Mouse (Mus musculus) kidney, adult 11 months (tissue): Measurements from ENCODE around the gene Prr12.
"Not testable (repeated sequence)": the region's sequence is repeated elsewhere in the genome, so short reads cannot be mapped to it uniquely, and the experiment has no call there.

Experiments
- DNase-seq: peaks from one replicate; pipeline ENCODE4 v3.0.0; 2022

The Prr12 gene

DNA sequence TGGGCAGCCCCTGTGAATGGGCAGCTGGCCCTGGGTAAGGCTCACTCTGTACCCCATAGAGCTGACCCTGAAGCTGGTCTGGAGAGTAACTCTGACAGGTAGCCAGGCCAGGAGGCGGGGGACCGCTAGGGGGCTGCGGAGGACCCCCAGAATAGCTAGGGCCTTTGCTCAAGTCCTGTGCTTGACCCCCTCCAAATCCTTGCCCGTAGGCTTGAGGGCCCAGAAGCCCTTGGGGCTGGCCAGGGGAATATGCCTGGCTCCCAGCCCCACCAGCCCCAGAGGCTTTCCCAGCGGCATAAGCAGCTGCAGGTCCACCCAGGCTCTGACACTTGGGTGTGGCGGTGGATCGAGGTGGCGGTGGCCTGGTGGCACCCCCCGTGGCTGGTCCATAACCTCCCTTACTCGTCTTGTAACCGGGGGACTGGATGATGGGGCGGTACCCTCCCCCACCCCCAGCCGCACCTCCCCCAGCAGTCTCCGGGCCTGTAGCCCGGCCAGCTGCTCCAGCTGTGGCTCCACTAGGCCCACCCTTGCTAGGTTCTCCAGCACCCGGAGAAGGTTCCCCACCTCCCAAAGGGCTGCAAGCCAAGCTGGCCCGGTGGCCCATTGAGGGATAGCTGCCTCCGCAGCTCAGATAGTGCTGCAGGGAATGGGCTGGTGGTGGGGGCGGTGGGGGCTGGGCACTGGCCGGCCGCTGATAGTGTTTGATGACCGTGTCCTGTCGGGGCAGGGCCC lies 3.6 kb downstream of the Prr12 start:
- no peak for DNase-seq

DNA sequence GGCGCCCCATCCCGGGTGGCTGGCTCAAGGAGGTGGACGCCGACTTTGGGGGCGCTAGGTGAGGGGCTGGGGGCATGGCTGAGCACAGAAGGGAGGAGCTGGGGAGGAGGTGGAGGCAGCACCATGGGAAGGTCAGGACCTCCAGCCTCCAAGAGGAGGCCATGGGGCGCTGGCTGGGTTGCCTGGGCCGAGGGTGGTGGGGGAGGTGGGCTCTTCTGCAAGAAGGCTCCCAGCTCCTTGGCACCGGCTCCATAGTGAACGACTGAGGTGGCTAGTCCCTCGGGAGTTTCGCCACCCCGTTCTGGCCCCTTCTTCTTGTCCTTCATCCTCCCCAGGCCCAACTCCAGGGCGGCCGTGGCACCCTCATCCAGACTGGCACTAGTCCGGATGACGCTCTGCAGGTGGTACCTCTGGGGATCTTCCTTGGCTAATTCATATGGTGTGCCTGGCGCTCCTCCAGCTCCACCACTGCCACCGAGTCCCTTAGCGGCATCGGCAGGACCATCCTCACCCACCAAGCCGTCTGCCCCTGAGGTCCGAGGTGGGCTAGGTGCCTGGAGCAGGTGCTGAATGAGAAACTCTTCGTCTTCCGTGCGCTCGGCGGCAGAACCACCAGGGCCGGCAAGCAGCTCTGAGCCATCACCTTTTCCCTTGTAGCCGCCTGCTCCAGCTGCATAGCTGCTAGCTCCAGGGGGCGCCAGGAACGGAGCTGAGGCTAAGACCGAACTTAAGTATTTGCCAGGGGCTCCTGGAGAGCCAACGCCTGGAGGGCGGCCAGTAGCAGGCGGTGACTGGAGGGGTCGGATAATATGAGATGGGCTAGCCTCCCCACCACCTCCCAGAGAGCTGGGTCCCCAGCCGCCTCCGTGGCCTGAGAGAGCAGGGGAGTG lies 4.4 kb downstream of the Prr12 start:
- no peak for DNase-seq

DNA sequence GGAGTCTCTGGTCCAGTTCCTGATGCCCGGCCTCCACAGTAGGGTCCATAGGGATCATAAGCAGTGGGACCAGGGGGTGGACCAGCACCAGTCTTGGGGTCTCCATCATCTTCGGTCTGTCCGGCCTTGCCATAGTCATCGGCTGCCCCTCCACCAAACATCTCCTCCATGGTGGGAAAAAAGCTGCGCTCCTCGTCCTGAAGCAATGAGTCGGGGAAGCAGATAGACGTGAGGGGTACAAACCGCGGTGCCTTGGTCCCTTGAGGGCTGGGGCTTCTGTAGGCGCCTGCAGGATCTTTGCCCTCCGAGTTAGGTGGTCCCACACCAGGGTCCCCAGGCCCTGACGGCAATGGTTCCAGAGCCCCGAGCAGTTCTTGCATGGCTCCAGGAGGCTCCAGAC lies 5.2 kb downstream of the Prr12 start:
- DNase-seq, result no peak

DNA sequence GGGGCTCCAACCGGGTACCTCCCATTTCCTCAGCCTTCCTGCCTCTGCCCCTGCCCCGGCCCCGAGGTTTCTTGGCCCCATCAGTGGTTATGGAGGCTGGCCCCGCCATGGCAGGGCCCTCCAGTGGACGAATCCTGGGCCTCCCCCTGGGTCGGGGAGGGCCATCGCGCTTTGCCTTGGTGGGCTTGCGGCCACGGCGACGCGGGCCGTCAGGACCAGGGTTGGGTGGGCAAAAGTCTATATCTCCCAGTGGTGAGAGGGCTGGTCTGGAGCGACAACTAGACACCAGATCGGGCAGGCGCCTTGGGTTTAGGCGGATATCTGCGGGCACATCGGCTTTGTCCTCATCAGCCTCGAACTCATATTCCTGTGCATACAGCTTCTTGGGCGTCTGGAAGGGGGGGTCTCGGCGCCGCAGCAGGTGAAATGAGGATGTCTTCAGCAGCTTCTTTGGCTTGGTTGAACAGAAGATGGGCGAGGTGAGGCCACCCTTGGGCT lies 5.8 kb downstream of the Prr12 start:
- no peak for DNase-seq

DNA sequence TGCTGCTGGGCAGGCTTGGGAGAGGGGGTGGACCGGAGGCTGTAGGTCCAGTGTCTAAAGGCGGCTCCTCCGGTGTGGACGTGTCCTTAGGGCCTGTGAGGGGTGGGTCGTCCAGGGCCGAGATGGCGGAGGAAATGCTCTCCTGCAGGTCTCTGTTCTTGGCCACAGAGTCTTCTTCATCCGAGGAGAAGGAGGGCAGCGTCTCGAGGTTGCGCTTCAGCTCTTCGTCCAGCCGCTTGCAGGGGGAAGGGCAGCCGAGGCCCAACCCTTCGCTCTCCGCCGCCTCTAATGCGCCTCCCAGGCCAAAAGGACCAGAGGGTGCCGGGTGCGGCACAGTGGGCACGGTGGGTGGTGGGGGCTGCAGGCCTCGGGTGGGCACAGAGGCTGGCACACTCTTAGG lies 6.9 kb downstream of the Prr12 start:
- DNase-seq, result no peak

DNA sequence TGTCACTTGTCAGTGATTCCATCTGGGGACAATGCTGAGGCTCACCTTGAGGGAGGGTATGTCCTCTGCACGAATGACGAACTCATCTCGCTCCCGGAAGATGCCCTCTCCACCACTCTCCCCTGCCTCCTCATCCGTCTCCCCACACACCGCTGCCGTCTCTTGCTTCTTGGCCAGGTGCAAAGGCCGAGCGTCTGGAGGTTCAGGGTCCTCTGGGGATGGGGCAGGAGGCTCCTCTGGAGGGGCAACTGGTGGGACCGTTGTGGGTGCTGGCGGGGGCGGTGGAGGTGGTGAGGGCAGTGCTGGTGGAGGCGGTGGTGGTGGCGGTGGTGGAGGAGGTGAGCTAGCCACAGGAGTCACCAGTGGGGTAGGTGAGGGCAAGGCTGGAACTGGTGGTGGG lies 9.4 kb downstream of the Prr12 start:
- no peak for DNase-seq

DNA sequence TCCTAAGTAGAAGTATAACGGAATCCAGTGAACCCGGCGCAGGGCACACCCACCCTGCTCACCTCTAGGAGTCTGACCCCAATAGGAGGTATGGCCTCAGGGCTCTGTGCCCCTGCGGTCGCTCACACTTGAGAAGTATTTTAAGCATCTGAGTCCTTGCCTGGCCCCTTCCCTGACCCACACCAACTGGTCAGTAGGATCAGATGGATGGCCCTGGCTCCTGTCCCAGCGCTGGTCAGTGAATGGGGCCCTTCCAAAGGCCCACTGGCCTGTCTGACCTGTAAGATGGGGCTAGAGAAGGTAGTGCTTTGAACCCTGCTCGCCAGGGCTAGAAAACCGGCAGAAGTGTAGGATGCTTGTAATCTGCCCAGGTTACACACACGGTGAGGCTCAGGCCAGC lies 11.8 kb downstream of the Prr12 start:
- DNase-seq, result no peak

DNA sequence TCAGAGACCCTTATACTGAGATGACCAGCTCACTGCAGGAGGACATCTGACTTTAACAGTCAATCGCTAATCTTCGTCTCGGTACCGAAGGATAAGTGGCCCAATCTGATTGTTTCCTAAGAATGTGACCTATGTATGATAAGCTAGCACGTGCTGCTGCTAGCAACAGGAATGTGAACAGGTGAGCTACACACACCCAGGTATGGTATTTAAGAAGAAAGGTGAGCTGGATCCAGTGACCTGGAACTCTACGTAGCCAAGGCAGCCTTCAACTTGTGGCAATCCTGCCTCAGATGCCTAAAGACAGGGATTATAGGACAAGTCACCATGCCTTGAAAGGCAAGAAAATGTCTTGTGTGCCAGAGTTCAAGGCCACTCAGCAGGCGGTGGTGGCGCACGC lies 14.3 kb downstream of the Prr12 start:
- DNase-seq, result no peak

DNA sequence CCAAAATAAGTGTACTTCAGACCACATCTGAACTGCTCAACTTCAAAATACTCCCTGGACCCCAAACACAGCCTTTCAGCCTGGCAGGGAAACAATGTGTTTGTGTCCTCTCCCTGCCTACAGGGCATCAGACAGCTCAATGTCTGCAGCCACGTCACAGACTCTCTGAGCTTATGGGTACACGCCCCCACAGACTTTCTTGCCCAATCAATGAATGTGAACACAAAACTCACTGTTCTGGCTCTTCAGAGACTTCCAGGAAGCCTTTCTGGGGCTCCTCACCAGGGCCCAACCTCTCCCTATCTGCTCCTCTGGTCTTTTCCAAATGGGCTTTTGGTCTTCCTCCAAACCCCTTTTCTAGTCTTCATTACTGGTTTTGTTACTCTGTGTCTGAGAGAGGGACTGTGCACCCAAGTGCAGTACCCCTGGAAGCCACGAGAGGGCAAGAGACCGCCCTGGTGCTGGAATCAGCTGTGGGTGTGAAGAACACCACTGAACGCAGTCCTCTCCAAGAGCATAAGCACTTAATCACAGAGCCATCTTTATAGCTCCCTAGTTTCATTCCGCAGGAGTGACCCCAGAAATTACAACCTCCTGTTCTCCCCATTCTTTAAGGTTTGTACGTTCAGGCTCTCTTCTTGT lies 14.8 kb downstream of the Prr12 start:
- no peak for DNase-seq

DNA sequence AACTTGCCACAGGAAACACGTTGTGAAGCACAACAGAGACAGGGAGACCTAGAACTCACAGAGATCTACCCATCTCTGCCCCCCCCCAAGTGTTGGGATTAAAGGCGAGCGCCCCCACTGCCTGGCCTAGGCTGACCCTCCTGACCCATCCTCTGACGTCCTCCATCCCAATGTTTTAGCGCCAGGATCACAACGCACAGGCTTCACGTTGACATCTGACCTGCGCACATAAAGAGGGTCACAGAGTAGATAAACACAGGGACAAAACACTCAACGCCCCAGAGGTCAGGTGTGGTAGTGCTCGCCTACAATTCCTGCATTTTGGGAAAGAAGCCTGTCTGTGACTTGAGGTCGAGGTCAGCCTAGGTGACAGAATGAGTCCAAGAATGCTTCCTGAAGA lies 16.0 kb downstream of the Prr12 start:
- no peak for DNase-seq

DNA sequence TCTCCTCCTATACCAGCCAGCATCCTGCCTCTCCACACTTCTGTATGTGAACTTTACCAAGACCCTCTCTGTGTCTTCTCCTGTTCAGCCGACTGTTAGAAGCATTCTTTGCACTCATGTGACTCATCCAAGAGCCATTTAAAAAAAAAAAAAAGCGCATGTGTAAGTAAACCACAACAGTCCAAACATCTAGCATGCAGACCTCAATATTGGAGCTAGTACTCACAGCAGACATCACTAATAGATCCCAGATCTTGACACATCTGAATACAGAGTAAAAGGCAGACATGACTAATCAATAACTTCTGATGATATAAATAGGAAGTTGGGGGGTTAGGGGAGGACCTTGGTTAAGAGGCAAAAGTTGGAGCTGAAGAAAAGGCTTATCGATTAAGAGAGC lies 17.1 kb downstream of the Prr12 start:
- no peak for DNase-seq

DNA sequence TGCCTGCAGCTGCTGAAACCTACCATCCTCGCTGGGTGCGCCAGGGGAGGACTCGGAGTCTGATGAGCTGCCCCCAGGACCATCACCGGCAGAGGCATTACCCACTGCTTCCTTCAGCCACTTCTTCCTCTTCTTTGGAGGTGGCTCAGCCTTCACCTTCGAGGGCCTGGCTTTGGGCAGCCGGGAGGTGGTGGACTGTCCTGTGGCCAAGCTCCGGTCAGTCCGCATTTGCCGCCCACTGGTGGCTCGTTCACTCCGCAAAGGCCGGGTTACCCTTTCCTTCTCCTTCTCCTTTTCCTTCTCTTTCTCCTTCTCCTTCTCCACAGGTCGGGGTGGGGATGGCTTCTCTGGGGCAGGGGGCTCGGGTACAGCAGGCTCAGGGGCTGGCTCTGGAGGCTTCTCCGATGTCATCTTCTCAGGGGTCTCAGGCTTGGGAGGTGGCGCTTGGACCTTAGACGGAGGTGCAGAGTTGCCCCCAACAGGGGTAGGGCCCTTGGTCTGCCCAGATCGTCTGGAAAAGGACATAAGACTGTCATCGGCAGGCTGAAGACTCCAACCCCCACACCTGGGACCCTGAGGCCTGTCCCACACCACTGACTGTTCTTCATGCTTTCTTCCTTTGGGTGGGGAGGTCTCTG lies 18.8 kb downstream of the Prr12 start:
- DNase-seq, result no peak

DNA sequence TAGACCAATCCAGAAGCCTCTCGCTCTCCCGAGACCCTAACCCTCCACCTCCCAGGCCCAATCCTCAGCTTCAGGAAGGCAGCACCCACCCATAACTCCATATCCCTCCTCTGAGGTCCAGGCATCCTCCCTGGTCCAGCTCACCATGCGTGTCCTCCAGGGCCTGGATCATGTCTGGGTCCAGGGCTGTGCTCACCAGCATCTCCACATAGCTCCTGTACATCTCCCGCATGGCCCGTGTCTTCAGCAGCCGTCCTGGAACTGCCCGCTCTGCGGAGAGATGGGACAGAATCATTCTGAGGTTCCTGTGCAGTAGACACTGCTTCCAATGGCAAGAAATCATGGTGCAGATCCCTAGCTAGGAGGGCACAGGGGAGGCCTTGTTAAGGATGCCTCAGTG lies 21.8 kb downstream of the Prr12 start:
- DNase-seq, result no peak

DNA sequence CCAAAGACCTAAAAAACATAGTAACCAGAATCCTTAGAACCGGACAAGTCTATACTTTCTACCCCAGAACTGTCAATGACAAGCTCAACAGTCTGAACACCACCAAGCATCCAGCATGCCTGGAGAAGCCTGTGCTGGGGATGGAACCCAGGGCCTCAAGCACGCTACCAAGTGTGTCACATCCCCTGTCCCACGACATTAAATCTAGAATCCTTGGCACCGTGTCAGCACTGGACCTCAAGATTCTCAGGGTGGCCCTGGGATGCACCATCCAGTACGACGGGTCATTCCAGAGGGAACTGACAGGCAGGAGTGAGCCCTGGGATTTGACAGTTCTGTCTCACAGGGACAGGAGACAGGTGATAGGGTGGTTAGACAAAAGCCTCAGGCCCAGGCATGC lies 22.7 kb downstream of the Prr12 start:
- no peak for DNase-seq

DNA sequence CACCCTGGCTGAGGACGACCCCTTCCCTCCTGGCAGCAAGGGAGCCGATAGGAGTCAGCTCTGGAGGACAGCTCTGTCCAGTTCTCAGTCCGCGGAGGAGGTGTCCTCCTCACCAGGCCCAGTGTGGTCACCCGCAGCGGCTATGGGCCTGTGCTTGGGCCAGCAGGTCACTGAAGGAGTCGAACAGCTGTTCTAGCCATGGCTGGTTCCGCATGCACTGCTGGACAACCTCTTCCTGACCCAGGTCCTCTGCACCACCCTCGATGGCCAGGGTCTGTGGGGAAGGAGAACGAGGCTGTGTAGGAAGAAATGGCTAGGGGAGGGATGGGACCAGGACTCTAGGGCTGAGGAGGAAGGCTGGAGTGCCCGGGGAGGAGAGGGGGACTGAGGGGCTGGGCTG lies 24.3 kb downstream of the Prr12 start:
- DNase-seq, result no peak

DNA sequence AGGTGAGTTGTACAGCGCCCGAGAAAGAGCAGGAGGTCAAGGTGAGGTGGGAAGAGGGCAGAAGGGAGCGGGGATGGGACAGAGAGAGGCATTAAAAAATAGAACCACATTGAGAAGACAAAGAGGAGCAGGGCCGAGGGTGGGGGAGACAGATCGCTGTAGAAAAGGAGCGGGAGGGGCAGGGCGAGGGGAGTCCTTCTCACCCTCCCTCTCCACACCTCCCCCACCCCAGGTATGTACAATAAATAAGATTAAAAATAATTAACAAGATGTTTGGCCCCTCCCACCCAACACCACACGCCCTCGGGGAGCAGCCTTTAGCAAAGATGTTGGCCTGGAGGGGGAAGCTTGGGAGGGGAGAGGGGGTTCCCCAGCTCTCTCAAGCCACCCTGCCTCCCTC lies 24.9 kb downstream of the Prr12 start:
- no peak for DNase-seq

DNA sequence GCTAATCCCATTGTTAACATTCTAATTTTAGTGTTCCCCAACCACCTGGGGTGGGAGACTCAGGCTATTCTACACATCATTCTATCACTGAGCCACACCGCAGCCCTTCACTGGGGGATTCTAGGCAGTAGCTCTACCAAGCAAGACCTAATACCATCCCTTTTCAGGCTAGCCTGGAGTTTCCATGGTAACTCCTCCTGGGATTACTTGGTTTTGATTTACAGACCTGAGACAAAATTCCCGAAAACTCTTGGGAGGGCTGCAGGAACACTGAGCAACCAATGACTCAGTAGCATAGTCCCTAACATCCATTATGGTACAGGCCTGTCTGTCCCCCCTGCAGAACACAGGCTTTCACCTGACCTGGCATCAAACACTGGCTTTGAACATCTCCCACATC lies 26.4 kb downstream of the Prr12 start:
- DNase-seq, result no peak

DNA sequence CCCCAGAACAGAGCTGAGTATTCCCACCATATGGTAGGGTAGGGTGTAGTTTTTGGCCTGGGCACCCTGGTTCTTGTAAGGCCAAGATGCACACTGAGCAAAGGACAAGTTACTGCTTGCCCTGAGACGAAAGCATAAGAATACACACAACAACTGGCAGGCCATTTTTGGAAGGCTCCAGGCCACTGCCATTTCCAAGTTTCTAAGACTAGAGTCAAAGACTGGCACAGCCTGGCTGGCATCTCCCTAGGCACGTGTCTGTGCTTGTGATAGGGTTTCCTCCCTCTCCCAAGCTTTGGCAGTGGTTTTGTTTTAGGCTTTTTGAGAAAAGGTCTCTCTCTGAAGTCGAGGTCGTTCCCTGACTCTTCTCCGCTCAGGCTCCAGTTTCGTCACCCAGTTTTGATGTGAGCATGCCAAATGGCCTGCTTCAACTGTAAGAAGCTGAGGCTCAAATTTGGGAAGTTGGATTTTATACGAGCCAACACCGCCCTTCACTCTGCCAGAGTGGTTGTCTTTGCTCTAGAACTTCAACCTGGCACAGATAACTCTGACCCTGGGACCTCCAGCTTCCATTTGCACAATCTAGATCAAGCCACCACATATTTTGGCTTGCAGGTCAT lies 27.0 kb downstream of the Prr12 start:
- no peak for DNase-seq

DNA sequence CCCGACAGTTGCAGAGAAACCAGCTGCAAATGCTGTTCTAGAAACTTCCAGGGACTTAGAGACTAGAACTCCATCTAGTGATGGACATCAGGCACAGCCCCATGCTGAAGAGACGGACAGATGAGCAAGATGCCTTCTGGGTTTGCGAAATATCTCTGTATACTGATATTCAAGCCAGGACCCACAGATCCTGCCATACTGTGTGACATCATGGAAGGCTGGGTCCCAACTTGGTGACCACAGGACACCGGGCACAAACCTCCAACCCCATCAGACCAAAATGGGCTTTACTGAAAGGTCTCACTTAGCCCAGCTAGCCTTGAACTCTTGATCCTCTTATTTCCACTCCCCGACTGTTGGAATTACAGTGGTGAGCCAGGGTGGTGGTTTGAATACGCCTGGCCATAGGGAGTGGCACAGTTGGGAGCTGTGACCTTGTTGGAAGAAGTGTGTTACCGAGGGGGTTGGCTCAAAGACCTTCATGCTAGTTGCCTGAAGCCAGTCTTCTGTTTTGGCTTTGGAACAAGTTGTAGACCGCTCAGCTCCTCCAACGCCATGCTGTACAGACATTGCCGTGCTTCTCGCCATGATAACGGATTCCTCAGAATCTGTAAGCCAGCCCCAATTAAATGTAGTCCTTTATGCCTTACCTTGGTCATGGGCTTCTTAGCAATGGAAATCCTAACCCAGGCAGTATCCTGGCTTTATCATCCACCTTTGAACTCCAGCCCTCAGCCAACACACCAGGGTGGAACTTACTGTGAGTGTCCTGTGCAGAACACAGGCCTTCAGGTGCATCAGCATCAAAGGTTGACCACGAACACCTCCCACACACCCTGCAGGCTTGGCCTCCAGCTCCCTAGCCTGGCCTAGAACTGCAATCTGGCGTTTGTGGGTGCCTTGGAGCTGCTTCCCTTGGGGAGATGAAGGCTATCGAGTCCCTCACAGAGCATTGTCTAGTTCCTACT lies 28.1 kb downstream of the Prr12 start:
- no peak for DNase-seq

DNA sequence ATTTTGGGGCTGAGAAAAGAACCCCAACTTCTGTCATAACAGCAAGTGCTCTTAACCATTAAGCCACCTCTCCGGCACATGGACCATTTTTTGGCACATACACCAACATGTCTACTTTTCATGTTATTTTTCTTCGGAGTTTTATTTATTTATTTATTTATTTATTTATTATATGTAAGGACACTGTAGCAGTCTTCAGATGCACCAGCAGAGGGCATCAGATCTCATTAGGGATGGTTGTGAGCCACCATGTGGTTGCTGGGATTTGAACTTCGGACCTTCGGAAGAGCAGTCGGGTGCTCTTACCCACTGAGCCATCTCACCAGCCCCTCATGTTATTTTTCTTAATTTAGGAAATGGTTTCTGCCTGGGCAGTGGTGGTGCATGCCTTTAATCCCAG lies 29.0 kb downstream of the Prr12 start:
- not testable (repeated sequence) for DNase-seq

DNA sequence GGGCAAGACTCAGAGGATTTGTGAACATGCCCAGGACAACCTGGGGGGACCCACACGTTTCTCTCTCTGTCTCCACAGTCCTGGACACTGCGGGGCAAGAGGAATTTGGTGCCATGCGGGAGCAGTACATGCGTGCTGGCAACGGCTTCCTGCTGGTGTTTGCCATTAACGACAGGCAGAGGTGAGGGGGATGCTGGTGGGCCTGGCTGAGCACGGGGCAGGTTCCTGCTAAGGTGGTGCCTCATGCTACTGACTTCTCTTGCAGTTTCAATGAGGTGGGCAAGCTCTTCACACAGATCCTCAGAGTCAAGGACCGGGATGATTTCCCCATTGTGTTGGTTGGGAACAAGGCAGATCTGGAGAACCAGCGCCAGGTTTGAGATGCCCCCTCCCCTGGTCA lies 32.5 kb downstream of the Prr12 start:
- no peak for DNase-seq
